Mouse (Mus musculus): ENCODE measurements at regions not wholly inside any gene's neighbourhood (a gene's known extent, or its start where the extent isn't known, plus 50 kb on each side); places are given as distances from the start of the nearest gene placed in this dataset.

- no peak for TF ChIP-seq CTCF (conservative IDR thresholded peaks at IDR 0.05; ENCODE audit: insufficient read depth, insufficient read length, low read depth, low read length)
- TF ChIP-seq POLR2A (IDR thresholded peaks at IDR 0.05; ENCODE audit: low read depth, low read length), result no peak
Measured at GRCm38 (mm10) chr7:34562160-34562559, 94.4 kb downstream of the Kctd15 start.
